Mouse (Mus musculus) forebrain, embryonic 15.5 days (tissue): ENCODE measurements around the gene Olfr1238. TPM values are rescaled to one million over a fixed set of nuclear protein-coding genes. Genes with fewer than 3 reads are reported as not detected.

Experiments used
- ATAC-seq: fragments of 200-750 bp; cut with Nextera tagmentation; replicated peaks from 2 replicates; pipeline ENCODE4 v1.8.0; 2017; ENCODE audit warnings: mild to moderate bottlenecking, moderate TSS enrichment, moderate library complexity
- H3K27ac ChIP-seq: fragments of 300-500 bp; sonication (generic); replicated peaks from 2 replicates; pipeline ENCODE4 v1.5.1; 2015; ENCODE audit warnings: mild to moderate bottlenecking, inconsistent platforms
- H3K27me3 ChIP-seq: fragments of 300-500 bp; sonication (generic); 2 replicates; pipeline ENCODE4 v1.6.1; 2015; ENCODE audit warnings: inconsistent platforms
- H3K36me3 ChIP-seq: fragments of 300-500 bp; sonication (generic); 2 replicates; pipeline ENCODE4 v1.6.1; 2015; ENCODE audit warnings: mild to moderate bottlenecking, inconsistent platforms
- H3K4me1 ChIP-seq: fragments of 300-500 bp; sonication (generic); 2 replicates; pipeline ENCODE4 v1.6.1; 2015; ENCODE audit warnings: inconsistent platforms
- H3K4me2 ChIP-seq: fragments of 300-500 bp; sonication (generic); replicated peaks from 2 replicates; pipeline ENCODE4 v1.6.1; 2015; ENCODE audit warnings: mild to moderate bottlenecking, inconsistent platforms
- H3K4me3 ChIP-seq: fragments of 300-500 bp; sonication (generic); 2 replicates; pipeline ENCODE4 v1.5.1; 2015; ENCODE audit warnings: mild to moderate bottlenecking, inconsistent platforms
- H3K9ac ChIP-seq: fragments of 300-500 bp; sonication (generic); replicated peaks from 2 replicates; pipeline ENCODE4 v1.6.1; 2015; ENCODE audit warnings: mild to moderate bottlenecking, inconsistent platforms
- H3K9me3 ChIP-seq: fragments of 300-500 bp; sonication (generic); 2 replicates; pipeline ENCODE4 v1.6.1; 2016; ENCODE audit warnings: inconsistent platforms
- WGBS: fragments of 180-500 bp; shearing (Covaris S2); methylation state at CpG from one replicate; pipeline ENCODE4 v1.1.7; 2015; ENCODE audit warnings: mixed read lengths; 5-methylcytosine and 5-hydroxymethylcytosine counted together
- polyA plus RNA-seq: library from polyadenylated mRNA; unstranded; fragments of >200 nt; fragmentation: Nextera tagmentation; extraction: Ambion mirVana; gene quantifications from 2 replicates; pipeline ENCODE4 v1.2.1, GENCODE M21; 2015

Olfr1238 gene
- polyA plus RNA-seq = not detected in 2 replicates

- Histone ChIP-seq H3K4me3 (no peak within 1 kb of the TSS), H3K4me1 (no peaks in the 10 kb centered on the region), H3K9ac (no peak within 1 kb of the TSS), H3K9me3 (no peaks in the 10 kb centered on the region), H3K27me3 (no peaks in the 10 kb centered on the region), H3K36me3 (no peaks in the 10 kb centered on the region), H3K27ac (no peak within 1 kb of the TSS), H3K4me2 (no peak within 1 kb of the TSS)
- 89% methylated on average over 2 of the region's 2 CpGs for WGBS
- no peak for ATAC-seq
These were observed at the start of gene Olfr1238 for GRCm38 (mm10) chr2:89409576-89409975. Gene Olfr1238 (minus strand): TSS chr2:89409676.

- WGBS = 86% methylated on average over 3 of the region's 3 CpGs
- no peaks in the 10 kb centered on the region for H3K9me3 ChIP-seq
- H3K4me2 ChIP-seq = no peak within 1 kb of the TSS
- no peaks in the 10 kb centered on the region for H3K27me3 ChIP-seq
- H3K27ac ChIP-seq = no peak within 1 kb of the TSS
- H3K4me1 ChIP-seq = no peaks in the 10 kb centered on the region
- ATAC-seq = no peak
- no peak within 1 kb of the TSS for H3K9ac ChIP-seq
- H3K36me3 ChIP-seq = no peaks in the 10 kb centered on the region
- H3K4me3 ChIP-seq = no peak within 1 kb of the TSS
These were observed 33.4 kb upstream of the Olfr1238 start, which contains the start of gene Olfr1240 for GRCm38 (mm10) chr2:89442900-89443299. Gene Olfr1240 (minus strand): TSS chr2:89443000.

GRCm38 (mm10) chr2:89420307-89420706, 10.8 kb upstream of the Olfr1238 start, which contains the start of gene Olfr1239:
Gene Olfr1239 (minus strand): TSS chr2:89420407.
- H3K9ac ChIP-seq = no peak within 1 kb of the TSS
- H3K36me3 ChIP-seq = no peaks in the 10 kb centered on the region
- H3K27ac ChIP-seq = no peak within 1 kb of the TSS
- no peaks in the 10 kb centered on the region for H3K4me1 ChIP-seq
- no peak within 1 kb of the TSS for H3K4me2 ChIP-seq
- H3K9me3 ChIP-seq = no peaks in the 10 kb centered on the region
- ATAC-seq = no peak
- H3K27me3 ChIP-seq = no peaks in the 10 kb centered on the region
- WGBS = 96% methylated on average over 2 of the region's 2 CpGs
- no peak within 1 kb of the TSS for H3K4me3 ChIP-seq

GRCm38 (mm10) chr2:89414557-89414956, 5.1 kb upstream of the Olfr1238 start:
- WGBS = 71% methylated on average over 1 of the region's 1 CpGs
- no peak overlapping the region for H3K27ac ChIP-seq
- H3K36me3 ChIP-seq = no peaks in the 10 kb centered on the region
- H3K9ac ChIP-seq = no peak overlapping the region
- H3K4me2 ChIP-seq = no peak overlapping the region
- H3K4me1 ChIP-seq = no peaks in the 10 kb centered on the region
- no peak for ATAC-seq
- H3K27me3 ChIP-seq = no peaks in the 10 kb centered on the region
- no peak overlapping the region for H3K4me3 ChIP-seq
- no peaks in the 10 kb centered on the region for H3K9me3 ChIP-seq

GRCm38 (mm10) chr2:89400882-89401281, 8.6 kb downstream of the Olfr1238 start:
- H3K36me3 ChIP-seq = no peaks in the 10 kb centered on the region
- no peak overlapping the region for H3K27ac ChIP-seq
- H3K27me3 ChIP-seq = no peaks in the 10 kb centered on the region
- no peak overlapping the region for H3K4me2 ChIP-seq
- 91% methylated on average over 1 of the region's 1 CpGs for WGBS
- H3K9ac ChIP-seq = no peak overlapping the region
- ATAC-seq = no peak
- no peak overlapping the region for H3K4me3 ChIP-seq
- H3K9me3 ChIP-seq = no peaks in the 10 kb centered on the region
- H3K4me1 ChIP-seq = no peaks in the 10 kb centered on the region

- H3K9me3 ChIP-seq = no peaks in the 10 kb centered on the region
- no peak within 1 kb of the TSS for H3K9ac ChIP-seq
- H3K27me3 ChIP-seq = no peaks in the 10 kb centered on the region
- no peaks in the 10 kb centered on the region for H3K36me3 ChIP-seq
- H3K4me1 ChIP-seq = no peaks in the 10 kb centered on the region
- ATAC-seq = no peak
- H3K27ac ChIP-seq = no peak within 1 kb of the TSS
- no peak within 1 kb of the TSS for H3K4me2 ChIP-seq
- WGBS = 92% methylated on average over 4 of the region's 4 CpGs
- no peak within 1 kb of the TSS for H3K4me3 ChIP-seq
These were observed 44.7 kb downstream of the Olfr1238 start, which contains the start of gene Olfr1234 for GRCm38 (mm10) chr2:89364765-89365164. Gene Olfr1234 (minus strand): TSS chr2:89364865.

Other genes with a start within 250 kb of the Olfr1238 start
- not detected in 2 replicates for gene Olfr1224-ps1, start 245.6 kb downstream of the Olfr1238 start, polyA plus RNA-seq
- not detected in 2 replicates for gene Olfr1225, start 235.0 kb downstream of the Olfr1238 start, polyA plus RNA-seq
- gene Olfr1226, start 209.6 kb downstream of the Olfr1238 start, polyA plus RNA-seq = not detected in 2 replicates
- gene Olfr1228, start 155.6 kb downstream of the Olfr1238 start, polyA plus RNA-seq = not detected in 2 replicates
- gene Olfr1229, start 121.7 kb downstream of the Olfr1238 start, polyA plus RNA-seq = not detected in 2 replicates
- gene Olfr1230, start 112.4 kb downstream of the Olfr1238 start, polyA plus RNA-seq = not detected in 2 replicates
- gene Olfr1231, start 102.6 kb downstream of the Olfr1238 start, polyA plus RNA-seq = not detected in 2 replicates
- not detected in 2 replicates for gene Olfr1232, start 80.0 kb downstream of the Olfr1238 start, polyA plus RNA-seq
- not detected in 2 replicates for gene Olfr1233, start 67.3 kb downstream of the Olfr1238 start, polyA plus RNA-seq
- not detected in 2 replicates for gene Olfr1234, start 44.8 kb downstream of the Olfr1238 start, polyA plus RNA-seq
- not detected in 2 replicates for gene Olfr1239, start 10.7 kb upstream of the Olfr1238 start, polyA plus RNA-seq
- not detected in 2 replicates for gene Olfr1240, start 33.3 kb upstream of the Olfr1238 start, polyA plus RNA-seq
- gene Olfr1241, start 77.5 kb upstream of the Olfr1238 start, polyA plus RNA-seq = not detected in 2 replicates
- gene Olfr1242, start 88.7 kb upstream of the Olfr1238 start, polyA plus RNA-seq = not detected in 2 replicates
- not detected in 2 replicates for gene Olfr1243, start 121.8 kb upstream of the Olfr1238 start, polyA plus RNA-seq
- gene Olfr1245, start 168.8 kb upstream of the Olfr1238 start, polyA plus RNA-seq = not detected in 2 replicates
- not detected in 2 replicates for gene Olfr1246, start 183.5 kb upstream of the Olfr1238 start, polyA plus RNA-seq
- gene Olfr1247, start 204.5 kb upstream of the Olfr1238 start, polyA plus RNA-seq = not detected in 2 replicates
- not detected in 2 replicates for gene Olfr1248, start 208.6 kb upstream of the Olfr1238 start, polyA plus RNA-seq
- not detected in 2 replicates for gene Olfr1249, start 225.3 kb upstream of the Olfr1238 start, polyA plus RNA-seq